Mouse (Mus musculus): ENCODE results near the gene Scin. TPM values are rescaled to one million over a fixed set of nuclear protein-coding genes. Genes with fewer than 3 reads are reported as not detected.

Gene Scin
- total and polyA plus RNA-seq, 2 experiments from 2014 or later: 0.05 TPM; not detected in 1

- Histone ChIP-seq H3K9me3 (ENCODE audit: low read length) (no peaks in the 10 kb centered on the region), H3K4me2 (ENCODE audit: low read depth, low read length) (no peak overlapping the region), H3K27ac (no peak overlapping the region), H3K4me1 (ENCODE audit: insufficient read depth, low read length) (no peaks in the 10 kb centered on the region), H3K36me3 (ENCODE audit: insufficient read depth, low read length) (no peaks in the 10 kb centered on the region), H3K27me3 (ENCODE audit: insufficient read depth, low read length) (no peaks in the 10 kb centered on the region), H3K4me3 (ENCODE audit: low read length) (no peak overlapping the region), H3K9ac (replicated peaks; ENCODE audit: low read length) (no peak overlapping the region)
- 66% methylated on average over 3 of the region's 3 CpGs for WGBS
- no peak for ATAC-seq
- TF ChIP-seq CTCF (IDR thresholded peaks at IDR 0.05; ENCODE audit: low read depth): no peak
- DNase-seq (ENCODE audit: low spot score): no peak
Observed at GRCm38 (mm10) chr12:40022344-40022743, 111.7 kb downstream of the Scin start.

GRCm38 (mm10) chr12:40017955-40018505 lies 116.0 kb downstream of the Scin start:
- WGBS: 76% methylated on average over 6 of the region's 6 CpGs

GRCm38 (mm10) chr12:40016648-40017460 lies 117.2 kb downstream of the Scin start:
- 33% methylated on average over 19 of the region's 19 CpGs for WGBS
- ATAC-seq: peak; percentile 77
- Histone ChIP-seq H3K4me1 (ENCODE audit: insufficient read depth, low read length) (no peaks in the 10 kb centered on the region), H3K4me3 (ENCODE audit: low read length) (peak overlapping the region; percentile 22), H3K9me3 (ENCODE audit: low read length) (no peaks in the 10 kb centered on the region), H3K27me3 (ENCODE audit: insufficient read depth, low read length) (no peaks in the 10 kb centered on the region), H3K4me2 (ENCODE audit: low read depth, low read length) (peak overlapping the region; percentile 45), H3K9ac (replicated peaks; ENCODE audit: low read length) (peak overlapping the region; percentile 28; the same call in 1 of the 2 replicates), H3K36me3 (ENCODE audit: insufficient read depth, low read length) (no peaks in the 10 kb centered on the region), H3K27ac (peak overlapping the region; percentile 65)
- TF ChIP-seq CTCF (IDR thresholded peaks at IDR 0.05; ENCODE audit: low read depth): no peak
- DNase-seq (ENCODE audit: low spot score): peak; percentile 43

More at GRCm38 (mm10) chr12:40017955-40018505, 116.0 kb downstream of the Scin start:
- H3K27ac ChIP-seq: no peak overlapping the region
- H3K9ac ChIP-seq (replicated peaks; ENCODE audit: low read length): no peak overlapping the region
- DNase-seq (ENCODE audit: low spot score): no peak
- H3K9me3 ChIP-seq (ENCODE audit: low read length): no peaks in the 10 kb centered on the region
- TF ChIP-seq CTCF (IDR thresholded peaks at IDR 0.05; ENCODE audit: low read depth): no peak
- no peaks in the 10 kb centered on the region for H3K36me3 ChIP-seq (ENCODE audit: insufficient read depth, low read length)
- H3K4me2 ChIP-seq (ENCODE audit: low read depth, low read length): no peak overlapping the region
- no peaks in the 10 kb centered on the region for H3K4me1 ChIP-seq (ENCODE audit: insufficient read depth, low read length)
- no peak overlapping the region for H3K4me3 ChIP-seq (ENCODE audit: low read length)
- ATAC-seq: no peak
- no peaks in the 10 kb centered on the region for H3K27me3 ChIP-seq (ENCODE audit: insufficient read depth, low read length)

- no peaks in the 10 kb centered on the region for H3K9me3 ChIP-seq (ENCODE audit: low read length)
- no peaks in the 10 kb centered on the region for H3K27me3 ChIP-seq (ENCODE audit: insufficient read depth, low read length)
- H3K36me3 ChIP-seq (ENCODE audit: insufficient read depth, low read length): no peaks in the 10 kb centered on the region
- 59% methylated on average over 9 of the region's 9 CpGs for WGBS
- ATAC-seq (no peak), DNase-seq (ENCODE audit: low spot score) (no peak)
- H3K4me3 ChIP-seq (ENCODE audit: low read length): no peak overlapping the region
- no peak for TF ChIP-seq CTCF (IDR thresholded peaks at IDR 0.05; ENCODE audit: low read depth)
- H3K27ac ChIP-seq: peak overlapping the region; percentile 65; the same call in 1 of the 2 replicates
- no peaks in the 10 kb centered on the region for H3K4me1 ChIP-seq (ENCODE audit: insufficient read depth, low read length)
- H3K4me2 ChIP-seq (ENCODE audit: low read depth, low read length): no peak overlapping the region
- no peak overlapping the region for H3K9ac ChIP-seq (replicated peaks; ENCODE audit: low read length)
Observed at GRCm38 (mm10) chr12:40016068-40016467, 118.0 kb downstream of the Scin start.

- Histone ChIP-seq H3K27me3 (ENCODE audit: insufficient read depth, low read length) (no peaks in the 10 kb centered on the region), H3K27ac (no peak overlapping the region), H3K36me3 (ENCODE audit: insufficient read depth, low read length) (no peaks in the 10 kb centered on the region), H3K4me3 (ENCODE audit: low read length) (no peak overlapping the region), H3K9me3 (ENCODE audit: low read length) (no peaks in the 10 kb centered on the region), H3K9ac (replicated peaks; ENCODE audit: low read length) (no peak overlapping the region), H3K4me1 (ENCODE audit: insufficient read depth, low read length) (no peaks in the 10 kb centered on the region), H3K4me2 (ENCODE audit: low read depth, low read length) (no peak overlapping the region)
- ATAC-seq: no peak
- DNase-seq (ENCODE audit: low spot score): no peak
- 54% methylated on average over 2 of the region's 2 CpGs for WGBS
- TF ChIP-seq CTCF (IDR thresholded peaks at IDR 0.05; ENCODE audit: low read depth): no peak
Observed at GRCm38 (mm10) chr12:40009866-40010265, 124.2 kb downstream of the Scin start.

Other genes with a start within 250 kb of the Scin start
- 48.3 and 61.9 TPM in 2 replicates for gene Arl4a, start 96.2 kb downstream of the Scin start, total RNA-seq (2014; rRNA removed)
- 113 and 114 TPM in 2 replicates for gene Arl4a, start 96.2 kb downstream of the Scin start, polyA plus RNA-seq (2015; fragmentation: Nextera tagmentation; extraction: Ambion mirVana)
- gene Lsmem1, start 65.3 kb upstream of the Scin start, total RNA-seq (2014; rRNA removed): not detected in 2 replicates
- 0.09 and 0.24 TPM in 2 replicates for gene Lsmem1, start 65.3 kb upstream of the Scin start, polyA plus RNA-seq (2015; fragmentation: Nextera tagmentation; extraction: Ambion mirVana)
- 36.0 and 37.8 TPM in 2 replicates for gene Ifrd1, start 114.3 kb upstream of the Scin start, total RNA-seq (2014; rRNA removed)
- 118 and 128 TPM in 2 replicates for gene Ifrd1, start 114.3 kb upstream of the Scin start, polyA plus RNA-seq (2015; fragmentation: Nextera tagmentation; extraction: Ambion mirVana)